Mouse (Mus musculus) neutrophil, adult 5-6 weeks (primary cell): ENCODE data around the gene Poldip2. TPM values are rescaled to one million over a fixed set of nuclear protein-coding genes. Genes with fewer than 3 reads are reported as not detected.

ENCODE experiments used
- ATAC-seq: fragments of 151-379, 151-347 bp; 2 replicates; pipeline ENCODE4 v1.8.0; 2017; ENCODE audit warnings: mild to moderate bottlenecking, moderate TSS enrichment; ENCODE audit not compliant: insufficient number of reproducible peaks, poor library complexity, low FRiP score, severe bottlenecking; ENCODE audit errors: extremely low read depth
- total RNA-seq: library from RNA; stranded (forward); fragments of 200-1000 nt; gene quantifications from 2 replicates; pipeline ENCODE4 v1.2.3, GENCODE M21; 2017

Poldip2 gene
- total RNA-seq, 1 experiment from 2014 or later, result 35.7 TPM

- no peak for ATAC-seq
Observed at GRCm38 (mm10) chr11:78571441-78571840, 59.4 kb downstream of the Poldip2 start.

- no peak for ATAC-seq
Observed at GRCm38 (mm10) chr11:78571854-78572253, 59.9 kb downstream of the Poldip2 start.

Other genes starting within 250 kb of the Poldip2 start
- gene BC030499, start 221.4 kb upstream of the Poldip2 start, total RNA-seq, result 4.1 and 4.8 TPM in 2 replicates
- gene Spag5, start 210.7 kb upstream of the Poldip2 start, total RNA-seq, result 0.37 and 0.93 TPM in 2 replicates
- gene Aldoc, start 189.2 kb upstream of the Poldip2 start, total RNA-seq, result 1.7 and 2.9 TPM in 2 replicates
- gene Pigs, start 183.8 kb upstream of the Poldip2 start, total RNA-seq, result 17.2 and 21.1 TPM in 2 replicates
- 62.9 and 76.7 TPM in 2 replicates for gene Unc119, start 168.7 kb upstream of the Poldip2 start, total RNA-seq
- gene Foxn1, start 125.6 kb upstream of the Poldip2 start, total RNA-seq, result not detected in 2 replicates
- gene Slc13a2, start 90.0 kb upstream of the Poldip2 start, total RNA-seq, result 0.25 and 0.47 TPM in 2 replicates
- gene Slc46a1, start 46.5 kb upstream of the Poldip2 start, total RNA-seq, result not detected in 2 replicates
- gene Sarm1, start 14.4 kb upstream of the Poldip2 start, total RNA-seq, result 0.12 and 0.23 TPM in 2 replicates
- gene Vtn, start 13.1 kb upstream of the Poldip2 start, total RNA-seq, result not detected in 2 replicates
- not detected in 2 replicates for gene Sebox, start 8.7 kb upstream of the Poldip2 start, total RNA-seq
- 25.4 and 34.9 TPM in 2 replicates for gene Tmem199, start within 50 bp of the Poldip2 start, total RNA-seq
- 7.4 and 7.6 TPM in 2 replicates for gene Tnfaip1, start 24.1 kb downstream of the Poldip2 start, total RNA-seq
- 75.6 and 87.8 TPM in 2 replicates for gene Ift20, start 24.2 kb downstream of the Poldip2 start, total RNA-seq
- gene Tmem97, start 38.6 kb downstream of the Poldip2 start, total RNA-seq, result 0.93 and 2.9 TPM in 2 replicates
- 41.5 and 46.1 TPM in 2 replicates for gene Nlk, start 185.2 kb downstream of the Poldip2 start, total RNA-seq
- 10.9 and 11.9 TPM in 2 replicates for gene Ccnq, start 239.5 kb downstream of the Poldip2 start, total RNA-seq